Mouse (Mus musculus) kidney, embryonic 16.5 days (tissue): Measurements from ENCODE around the gene Hand2. TPM values are rescaled to one million over a fixed set of nuclear protein-coding genes. Genes with fewer than 3 reads are reported as not detected.

Experiments used
- ATAC-seq: fragments of 200-750 bp; cut with Nextera tagmentation; 2 replicates; pipeline ENCODE4 v1.8.0; 2017; ENCODE audit warnings: moderate TSS enrichment; ENCODE audit not compliant: low FRiP score, low TSS enrichment
- H3K27ac ChIP-seq: fragments of 300-500 bp; sonication (generic); 2 replicates; pipeline ENCODE4 v1.5.1; 2014; ENCODE audit warnings: low read length
- H3K27me3 ChIP-seq: fragments of 300-500 bp; sonication (generic); 2 replicates; pipeline ENCODE4 v1.6.1; 2014; ENCODE audit warnings: low read length, control low read depth, mixed read lengths; ENCODE audit not compliant: insufficient read depth
- H3K36me3 ChIP-seq: fragments of 300-500 bp; sonication (generic); 2 replicates; pipeline ENCODE4 v1.6.1; 2014; ENCODE audit warnings: low read length, control low read depth, mixed read lengths; ENCODE audit not compliant: insufficient read depth
- H3K4me1 ChIP-seq: fragments of 300-500 bp; sonication (generic); 2 replicates; pipeline ENCODE4 v1.6.1; 2014; ENCODE audit warnings: low read length, control low read depth, mixed read lengths; ENCODE audit not compliant: insufficient read depth
- H3K4me2 ChIP-seq: fragments of 300-500 bp; sonication (generic); replicated peaks from 2 replicates; pipeline ENCODE4 v1.6.1; 2014; ENCODE audit warnings: low read depth, low read length
- H3K4me3 ChIP-seq: fragments of 300-500 bp; sonication (generic); 2 replicates; pipeline ENCODE4 v1.5.1; 2014; ENCODE audit warnings: mild to moderate bottlenecking, low read length
- H3K9ac ChIP-seq: fragments of 300-500 bp; sonication (generic); replicated peaks from 2 replicates; pipeline ENCODE4 v1.6.1; 2014; ENCODE audit warnings: low read length
- H3K9me3 ChIP-seq: fragments of 300-500 bp; sonication (generic); 2 replicates; pipeline ENCODE4 v1.6.1; 2016; ENCODE audit warnings: low read length, control low read depth
- WGBS: fragments of 180-500 bp; shearing (Covaris S2); extraction: QIAGEN DNeasy Blood & Tissue Kit; methylation state at CpG from one replicate; pipeline ENCODE4 v1.1.7; 2014; 5-methylcytosine and 5-hydroxymethylcytosine counted together
- polyA plus RNA-seq: library from polyadenylated mRNA; unstranded; fragments of >200 nt; fragmentation: Nextera tagmentation; extraction: Ambion mirVana; gene quantifications from 2 replicates; pipeline ENCODE4 v1.2.1, GENCODE M21; 2015

Gene Hand2
- polyA plus RNA-seq, 1 experiment from 2014 or later, result 0.25 TPM

DNA sequence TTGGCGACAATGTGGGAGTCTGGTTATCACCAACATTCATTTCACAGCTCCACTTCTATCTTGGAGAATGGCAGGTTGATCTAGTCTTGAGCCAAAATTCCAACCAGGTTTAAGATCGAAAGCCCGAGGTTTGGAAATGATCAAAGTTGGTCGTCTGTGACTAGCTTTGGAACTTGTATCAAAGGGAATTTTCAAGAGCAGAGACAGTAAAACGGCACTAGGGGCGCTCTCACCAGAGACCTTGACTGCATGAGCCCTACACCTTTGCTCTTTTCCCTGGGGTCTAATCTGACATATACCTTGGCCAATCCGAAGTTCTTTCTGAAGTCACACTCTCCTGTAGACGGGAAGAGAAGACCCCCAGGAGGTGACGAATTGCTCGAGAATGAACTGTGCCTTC, 6.6 kb upstream of the Hand2 start:
- Histone ChIP-seq H3K4me1 (peaks cover 9% of the 10 kb centered on the region; the same call in 1 of the 2 replicates), H3K9me3 (no peaks in the 10 kb centered on the region), H3K27me3 (peaks cover 80% of the 10 kb centered on the region), H3K27ac (no peak overlapping the region), H3K9ac (no peak overlapping the region), H3K4me3 (no peak overlapping the region), H3K36me3 (no peaks in the 10 kb centered on the region), H3K4me2 (no peak overlapping the region)
- WGBS, result 2% methylated on average over 10 of the region's 10 CpGs
- ATAC-seq, result peak; percentile 39; the same call in 1 of the 2 replicates

DNA sequence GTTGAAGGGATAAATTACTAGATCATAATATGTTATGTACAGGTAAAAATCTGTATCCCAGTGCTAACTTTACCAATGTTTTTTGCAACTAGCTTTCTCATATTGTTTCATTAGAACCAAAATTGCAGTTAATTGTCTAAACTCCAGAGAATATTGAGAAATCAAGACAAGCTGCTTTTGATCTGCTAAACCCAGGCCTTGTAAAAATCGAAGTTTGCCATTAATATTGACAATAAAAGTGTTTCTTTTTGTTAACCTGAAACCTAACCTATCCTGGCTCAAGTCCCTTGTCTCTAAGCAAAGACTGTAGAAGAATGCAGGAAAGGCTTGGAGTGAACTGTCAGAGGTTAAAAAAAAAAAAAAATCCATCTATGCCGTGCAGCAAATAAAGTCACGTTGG, 5.3 kb upstream of the Hand2 start:
- no peak for ATAC-seq
- peaks cover 9% of the 10 kb centered on the region; the same call in 1 of the 2 replicates for H3K4me1 ChIP-seq
- H3K36me3 ChIP-seq, result no peaks in the 10 kb centered on the region
- no peak overlapping the region for H3K27ac ChIP-seq
- WGBS, result 8% methylated on average over 3 of the region's 3 CpGs
- no peak overlapping the region for H3K4me3 ChIP-seq
- no peak overlapping the region for H3K9ac ChIP-seq
- no peak overlapping the region for H3K4me2 ChIP-seq
- peaks cover 88% of the 10 kb centered on the region for H3K27me3 ChIP-seq
- H3K9me3 ChIP-seq, result no peaks in the 10 kb centered on the region

DNA sequence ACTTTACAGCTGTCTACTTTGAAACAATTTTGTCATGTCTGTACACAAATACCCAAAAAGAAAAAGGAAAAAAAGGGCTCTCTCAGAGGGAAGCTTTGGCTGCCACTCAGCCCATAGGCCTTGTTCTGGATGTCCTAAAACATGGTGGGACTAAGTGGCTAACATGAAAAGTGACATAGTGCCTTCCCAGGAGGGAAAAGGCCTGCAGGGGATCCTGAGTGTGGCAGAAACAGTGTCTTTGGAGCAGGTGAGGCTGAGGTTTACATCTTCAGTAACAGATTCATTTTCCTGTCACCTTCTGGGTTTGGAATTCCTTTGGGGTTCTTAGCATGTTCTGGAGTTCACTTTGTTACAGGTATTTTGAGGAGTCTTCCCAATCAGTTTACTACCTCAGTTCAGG, 3.7 kb upstream of the Hand2 start:
- ATAC-seq, result no peak
- Histone ChIP-seq H3K4me1 (peaks cover 22% of the 10 kb centered on the region), H3K4me3 (no peak overlapping the region), H3K36me3 (no peaks in the 10 kb centered on the region), H3K4me2 (no peak overlapping the region), H3K9me3 (no peaks in the 10 kb centered on the region), H3K9ac (no peak overlapping the region), H3K27me3 (peaks cover 95% of the 10 kb centered on the region), H3K27ac (no peak overlapping the region)

DNA sequence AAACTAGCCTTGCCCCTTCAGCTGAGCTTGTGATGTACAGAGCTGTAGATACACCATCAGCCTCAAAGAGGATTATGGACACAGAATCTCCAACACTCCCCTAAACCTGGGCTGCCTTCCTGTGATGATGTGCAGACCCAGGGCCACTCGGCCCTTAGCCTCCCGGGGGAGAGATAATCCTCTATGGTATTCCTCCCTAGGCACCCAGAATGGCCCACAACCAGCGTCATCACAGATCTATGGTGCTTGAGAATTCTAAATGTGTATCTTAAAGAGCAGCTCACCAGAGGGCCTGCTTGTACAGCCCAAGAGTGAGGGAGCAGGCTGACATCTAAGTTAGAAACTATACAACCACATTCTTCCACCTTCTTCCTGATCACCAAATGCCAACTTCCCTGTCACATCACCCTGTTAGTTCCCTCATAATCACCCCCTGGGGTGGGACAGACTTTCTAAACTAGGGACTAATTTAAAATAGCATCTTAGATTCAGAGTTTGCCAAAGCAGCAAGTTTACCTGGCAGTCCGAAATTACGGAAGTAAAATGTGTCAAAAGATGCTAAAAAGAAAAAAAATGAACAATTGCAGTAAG, 2.8 kb upstream of the Hand2 start:
- Histone ChIP-seq H3K4me2 (no peak overlapping the region), H3K27ac (no peak overlapping the region), H3K9me3 (no peaks in the 10 kb centered on the region), H3K9ac (no peak overlapping the region), H3K36me3 (no peaks in the 10 kb centered on the region), H3K4me3 (no peak overlapping the region), H3K27me3 (peaks cover 95% of the 10 kb centered on the region), H3K4me1 (peaks cover 14% of the 10 kb centered on the region)
- ATAC-seq, result no peak
- 6% methylated on average over 5 of the region's 5 CpGs for WGBS

DNA sequence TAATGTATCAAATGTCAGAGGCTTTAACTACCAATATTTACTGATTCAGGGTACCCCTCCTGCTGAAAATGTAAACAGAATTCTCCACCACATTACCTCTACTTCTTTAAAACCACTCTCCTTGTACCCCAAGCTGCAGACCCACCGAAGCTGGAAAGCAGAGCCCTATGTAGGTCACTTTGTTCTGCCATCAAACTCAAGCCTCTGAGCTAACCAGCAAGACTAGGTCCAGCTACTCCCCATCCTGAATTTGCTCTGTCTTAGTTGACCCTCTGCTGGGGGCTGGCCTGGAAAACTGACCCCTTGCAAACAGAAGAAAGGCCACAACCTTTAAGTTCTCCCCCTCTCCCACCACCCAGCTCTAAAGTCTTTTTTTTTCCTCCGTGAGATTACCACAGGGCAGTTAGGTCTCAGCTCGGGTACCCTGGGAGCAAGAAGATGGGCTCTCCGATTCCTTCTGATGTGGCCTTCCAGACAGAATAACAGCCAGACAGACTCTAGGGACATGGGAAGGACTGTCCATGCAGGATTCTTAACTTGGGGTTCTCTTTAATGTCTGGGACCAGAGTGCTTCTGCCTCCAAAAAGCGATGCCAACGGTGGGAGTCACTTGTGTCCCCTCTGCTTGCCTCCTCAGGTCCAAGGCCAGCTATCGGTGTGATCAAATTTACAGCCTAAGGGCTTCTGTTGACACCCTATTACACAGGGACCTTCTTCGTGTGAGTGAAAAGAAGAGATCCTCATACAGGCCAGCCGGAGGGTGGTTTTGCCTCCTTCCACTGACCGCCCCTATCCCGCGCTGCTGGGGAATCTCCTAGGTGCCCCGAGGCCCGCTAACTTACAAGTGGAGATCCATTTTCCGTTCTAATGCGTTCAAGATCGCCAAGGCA, 1.4 kb upstream of the Hand2 start:
- Histone ChIP-seq H3K4me1 (peaks cover 13% of the 10 kb centered on the region), H3K27ac (no peak overlapping the region), H3K9me3 (no peaks in the 10 kb centered on the region), H3K27me3 (peaks cover 96% of the 10 kb centered on the region), H3K4me2 (no peak overlapping the region), H3K36me3 (no peaks in the 10 kb centered on the region), H3K4me3 (no peak overlapping the region), H3K9ac (no peak overlapping the region)
- no peak for ATAC-seq
- under 1% methylated on average over 17 of the region's 17 CpGs for WGBS

DNA sequence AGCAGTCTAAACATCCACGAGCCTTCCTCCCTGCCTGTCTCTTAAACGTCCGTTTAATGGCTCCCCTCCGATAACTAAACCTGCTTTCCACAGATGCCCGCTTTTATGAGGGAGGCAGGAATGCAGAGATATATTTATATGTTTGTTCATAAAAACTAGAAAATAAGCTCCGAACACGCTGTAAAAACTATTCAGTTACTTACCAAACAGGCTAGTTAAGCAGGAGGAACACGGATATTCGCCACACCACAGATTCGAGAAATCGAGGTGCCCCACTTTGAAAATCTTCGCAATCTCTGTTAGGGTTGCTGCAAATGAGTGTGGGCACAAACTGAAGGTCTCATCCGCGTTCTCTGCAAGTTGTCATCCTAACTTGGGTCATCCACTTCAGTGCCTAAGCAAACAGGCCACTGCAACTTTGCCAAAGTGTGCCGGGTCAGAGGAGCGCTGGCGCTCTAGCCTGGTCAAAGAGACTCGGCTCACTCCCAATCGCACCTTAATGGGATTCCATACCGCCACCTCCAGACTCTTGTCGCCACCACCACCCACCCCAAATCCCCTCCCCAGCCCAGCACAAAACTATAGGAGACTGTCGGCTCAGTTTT, 700 bp upstream of the Hand2 start:
- H3K9ac ChIP-seq, result no peak overlapping the region

DNA sequence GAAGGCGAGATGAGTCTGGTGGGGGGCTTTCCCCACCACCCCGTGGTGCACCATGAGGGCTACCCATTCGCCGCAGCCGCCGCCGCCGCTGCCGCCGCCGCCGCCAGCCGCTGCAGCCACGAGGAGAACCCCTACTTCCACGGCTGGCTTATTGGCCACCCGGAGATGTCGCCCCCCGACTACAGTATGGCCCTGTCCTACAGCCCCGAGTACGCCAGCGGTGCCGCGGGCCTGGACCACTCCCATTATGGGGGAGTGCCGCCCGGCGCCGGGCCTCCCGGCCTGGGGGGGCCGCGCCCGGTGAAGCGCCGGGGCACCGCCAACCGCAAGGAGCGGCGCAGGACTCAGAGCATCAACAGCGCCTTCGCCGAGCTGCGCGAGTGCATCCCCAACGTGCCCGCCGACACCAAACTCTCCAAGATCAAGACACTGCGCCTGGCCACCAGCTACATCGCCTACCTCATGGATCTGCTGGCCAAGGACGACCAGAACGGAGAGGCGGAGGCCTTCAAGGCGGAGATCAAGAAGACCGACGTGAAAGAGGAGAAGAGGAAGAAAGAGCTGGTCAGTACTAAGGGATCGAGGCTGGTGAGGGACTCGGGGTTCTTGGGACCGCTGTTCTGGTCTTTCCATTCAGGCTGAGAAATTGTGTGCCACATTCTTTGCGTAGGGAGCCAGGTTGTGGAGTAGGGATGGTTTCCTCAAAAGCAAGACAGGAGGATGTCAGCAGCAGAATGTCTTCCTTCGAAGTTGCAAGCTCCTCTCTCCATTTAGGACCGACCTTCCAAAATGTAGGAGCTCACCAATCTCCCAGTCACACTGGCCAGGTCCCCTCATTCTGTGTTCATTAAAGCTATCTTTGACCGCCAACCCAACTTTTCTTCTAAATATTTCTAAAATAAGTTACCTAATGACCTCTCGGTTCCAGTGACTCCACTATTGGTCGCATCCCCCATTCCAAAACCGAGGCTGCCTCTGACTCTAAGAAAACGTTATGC, 1.4 kb downstream of the Hand2 start:
- H3K4me3 ChIP-seq, result peak overlapping the region; percentile 45
- WGBS, result under 1% methylated on average over 63 of the region's 64 CpGs
- peaks cover 13% of the 10 kb centered on the region for H3K4me1 ChIP-seq
- peaks cover 98% of the 10 kb centered on the region for H3K27me3 ChIP-seq
- no peak overlapping the region for H3K27ac ChIP-seq
- peak overlapping the region; percentile 56 for H3K4me2 ChIP-seq
- peak; percentile 55 for ATAC-seq
- no peaks in the 10 kb centered on the region for H3K36me3 ChIP-seq
- H3K9ac ChIP-seq, result no peak overlapping the region
- H3K9me3 ChIP-seq, result no peaks in the 10 kb centered on the region

More for the DNA sequence above, 700 bp upstream of the Hand2 start:
- Histone ChIP-seq H3K9me3 (no peaks in the 10 kb centered on the region), H3K4me1 (peaks cover 13% of the 10 kb centered on the region), H3K36me3 (no peaks in the 10 kb centered on the region), H3K27ac (no peak overlapping the region), H3K4me3 (peak overlapping the region; percentile 5; the same call in 1 of the 2 replicates), H3K4me2 (no peak overlapping the region), H3K27me3 (peaks cover 96% of the 10 kb centered on the region)
- WGBS, result 2% methylated on average over 22 of the region's 22 CpGs
- ATAC-seq, result no peak

DNA sequence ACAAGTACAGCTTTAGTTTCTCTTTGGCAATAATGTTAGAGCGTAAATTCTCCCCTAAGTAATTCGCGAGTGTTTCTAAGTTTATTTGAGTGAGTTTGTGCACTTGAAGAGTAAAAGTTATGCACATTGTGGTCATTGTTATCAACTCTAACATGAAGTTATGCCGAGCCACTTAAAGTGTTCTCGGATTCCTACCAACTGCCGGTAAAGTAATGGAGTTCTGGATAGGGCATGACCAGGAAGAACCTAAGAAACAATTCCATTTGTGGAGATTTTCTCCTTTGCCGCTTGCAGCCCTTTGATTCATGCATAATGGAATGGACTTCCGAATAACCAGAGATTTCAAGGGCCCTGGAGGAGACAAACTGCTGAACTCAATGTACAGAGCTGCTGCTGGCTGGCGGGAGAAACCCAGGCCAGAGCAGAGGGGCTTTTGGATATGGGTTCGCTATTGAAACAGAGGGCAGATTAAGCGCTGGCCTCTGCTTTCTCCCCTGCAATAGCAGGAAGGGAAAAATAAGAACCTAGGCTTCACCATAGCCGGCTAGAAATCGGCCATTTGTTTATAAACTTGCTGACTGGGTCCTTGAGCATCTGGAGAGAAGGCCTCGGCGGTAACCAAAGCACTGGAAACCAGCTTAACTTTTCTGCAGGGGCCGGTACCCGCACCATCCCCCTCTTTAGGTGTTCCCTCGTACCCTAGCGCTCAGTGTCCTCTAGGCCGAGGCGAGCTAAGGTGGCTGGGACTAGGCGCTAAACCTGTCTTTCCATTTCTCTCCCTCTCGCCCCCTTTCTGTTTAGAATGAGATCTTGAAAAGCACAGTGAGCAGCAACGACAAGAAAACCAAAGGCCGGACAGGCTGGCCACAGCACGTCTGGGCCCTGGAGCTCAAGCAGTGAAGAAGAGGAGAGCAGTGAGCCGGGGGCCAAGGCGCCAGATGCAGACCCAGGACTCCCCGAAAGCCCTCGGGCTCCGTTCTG, 2.5 kb downstream of the Hand2 start:
- no peak overlapping the region for H3K4me2 ChIP-seq
- peaks cover 13% of the 10 kb centered on the region for H3K4me1 ChIP-seq
- no peak overlapping the region for H3K9ac ChIP-seq

More for the DNA sequence above, 2.5 kb downstream of the Hand2 start:
- WGBS, result 3% methylated on average over 31 of the region's 31 CpGs
- Histone ChIP-seq H3K4me3 (0 out of 2 replicates have a peak overlapping the region, but pooled peaks have one; percentile 5), H3K36me3 (no peaks in the 10 kb centered on the region), H3K27me3 (peaks cover 98% of the 10 kb centered on the region), H3K9me3 (no peaks in the 10 kb centered on the region), H3K27ac (no peak overlapping the region)
- no peak for ATAC-seq
